Mouse (Mus musculus): ENCODE measurements around the gene Fam222b. TPM values are rescaled to one million over a fixed set of nuclear protein-coding genes. Genes with fewer than 3 reads are reported as not detected.
A peak's percentile ranks its signal among the peaks of the same experiment; 100 is the strongest.

Fam222b gene
- polyA plus RNA-seq, 1 experiment from 2014 or later: 20.5 TPM

DNA sequence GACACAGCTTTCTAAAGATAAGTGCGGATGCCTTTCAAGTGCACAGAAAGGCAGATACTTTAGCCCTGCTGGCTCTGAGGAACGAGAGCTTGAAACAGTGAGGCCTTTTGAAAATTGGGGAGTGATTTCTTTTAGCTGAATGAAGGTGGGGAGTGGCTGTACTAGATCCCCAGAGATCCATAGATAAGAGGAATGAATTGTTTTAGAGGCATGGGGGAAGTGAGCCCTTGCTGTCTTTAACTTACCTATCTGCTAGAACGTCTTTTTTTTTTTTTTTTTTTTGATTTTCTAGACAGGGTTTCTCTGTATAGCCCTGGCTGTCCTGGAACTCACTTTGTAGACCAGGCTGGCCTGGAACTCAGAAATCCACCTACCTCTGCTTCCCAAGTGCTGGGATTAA, 2.6 kb downstream of the Fam222b start:
- H3K4me2 ChIP-seq (replicated peaks): peak overlapping the region; percentile 6
- H3K4me1 ChIP-seq: peaks cover 31% of the 10 kb centered on the region
- H3K4me3 ChIP-seq: 0 out of 2 replicates have a peak overlapping the region, but pooled peaks have one; percentile 1
- no peak overlapping the region for H3K9ac ChIP-seq (replicated peaks)
- H3K27ac ChIP-seq (replicated peaks): no peak overlapping the region
- ATAC-seq (replicated peaks): no peak
- H3K9me3 ChIP-seq: no peaks in the 10 kb centered on the region
- WGBS: 38% methylated on average over 3 of the region's 3 CpGs
- no peaks in the 10 kb centered on the region for H3K36me3 ChIP-seq
- no peaks in the 10 kb centered on the region for H3K27me3 ChIP-seq

DNA sequence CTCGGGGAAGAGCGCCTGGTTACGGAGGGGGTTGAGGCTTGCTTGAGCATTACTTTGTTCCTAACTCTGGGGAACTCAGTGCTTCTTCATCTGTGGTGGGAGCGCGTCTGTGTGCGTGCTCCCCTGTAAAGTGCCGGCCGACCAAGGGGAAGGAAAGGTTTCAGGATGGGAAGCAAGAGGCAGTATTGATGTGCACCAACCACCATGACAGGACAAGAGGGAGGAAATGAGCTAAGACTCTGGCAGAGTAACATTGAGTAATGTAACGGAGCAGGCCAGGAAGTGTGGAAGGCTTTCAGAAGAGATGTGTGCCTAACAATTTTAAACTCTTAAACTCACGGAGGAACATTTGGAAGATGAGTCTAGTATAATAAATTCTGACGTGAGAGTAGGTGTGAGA, 6.3 kb downstream of the Fam222b start:
- no peak overlapping the region for H3K4me3 ChIP-seq
- peaks cover 22% of the 10 kb centered on the region for H3K4me1 ChIP-seq
- no peak for ATAC-seq (replicated peaks)
- H3K9ac ChIP-seq (replicated peaks): no peak overlapping the region
- 94% methylated on average over 11 of the region's 11 CpGs for WGBS
- H3K27me3 ChIP-seq: no peaks in the 10 kb centered on the region
- H3K36me3 ChIP-seq: no peaks in the 10 kb centered on the region
- no peak overlapping the region for H3K4me2 ChIP-seq (replicated peaks)
- H3K27ac ChIP-seq (replicated peaks): no peak overlapping the region
- no peaks in the 10 kb centered on the region for H3K9me3 ChIP-seq

DNA sequence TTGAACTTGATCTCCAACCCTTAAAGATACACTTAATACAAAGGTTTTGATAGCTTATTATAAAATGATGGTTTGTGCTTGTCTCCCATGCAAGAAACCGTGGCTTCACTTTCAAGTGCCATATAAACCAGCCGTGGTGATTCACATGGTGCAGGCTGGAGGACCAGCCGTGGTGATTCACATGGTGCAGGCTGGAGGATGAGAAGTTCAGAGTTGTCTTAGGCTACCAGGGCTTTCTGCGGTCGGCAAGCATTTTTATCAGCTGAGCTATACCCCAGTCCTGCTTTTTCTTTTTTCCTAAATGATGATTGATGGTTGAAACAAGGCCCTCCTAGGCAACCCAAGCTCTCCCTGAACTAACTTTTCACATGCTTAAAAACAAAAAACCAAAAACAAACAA, 7.7 kb downstream of the Fam222b start:
- ATAC-seq (replicated peaks): no peak
- Histone ChIP-seq H3K4me2 (replicated peaks) (no peak overlapping the region), H3K9me3 (no peaks in the 10 kb centered on the region), H3K27ac (replicated peaks) (no peak overlapping the region), H3K36me3 (peaks cover 4% of the 10 kb centered on the region; the same call in 1 of the 2 replicates), H3K9ac (replicated peaks) (no peak overlapping the region), H3K27me3 (no peaks in the 10 kb centered on the region), H3K4me3 (no peak overlapping the region), H3K4me1 (peaks cover 10% of the 10 kb centered on the region)
- WGBS: 94% methylated on average over 5 of the region's 5 CpGs

DNA sequence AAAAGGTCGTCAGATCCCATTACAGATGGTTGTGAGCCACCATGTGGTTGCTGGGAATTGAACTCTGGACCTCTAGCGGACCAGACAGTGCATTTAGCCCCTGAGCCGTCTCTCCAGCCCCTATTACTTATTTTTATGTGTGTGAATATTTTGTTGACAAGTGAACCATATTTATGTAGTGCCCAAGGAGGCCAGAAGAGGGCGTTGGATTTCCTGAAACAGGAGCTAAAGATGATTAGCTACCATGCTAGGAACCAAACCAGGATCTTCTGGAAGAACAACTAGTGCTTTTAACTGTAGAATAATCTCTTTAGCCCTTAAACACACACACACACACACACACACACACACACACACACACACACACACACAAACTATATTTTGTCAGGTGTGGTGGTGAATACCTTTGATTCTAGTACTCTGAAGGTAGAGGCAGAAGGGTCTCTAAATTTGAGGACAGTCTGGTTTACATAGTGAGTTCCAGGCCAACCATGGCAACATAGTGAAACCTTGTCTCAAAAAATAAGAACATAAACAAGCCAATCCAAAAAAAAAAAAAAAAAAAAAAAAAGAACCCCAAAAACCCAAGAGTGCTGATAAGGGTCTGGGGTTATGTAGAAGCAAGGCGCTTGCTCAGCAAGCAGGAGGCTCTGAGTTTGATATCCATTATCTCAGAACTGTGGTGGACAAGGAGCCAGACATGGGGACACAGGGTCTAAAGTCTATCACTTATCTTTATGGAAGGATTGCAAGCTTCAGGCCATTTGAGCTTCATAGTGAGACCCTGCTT, 8.7 kb downstream of the Fam222b start:
- 71% methylated on average over 5 of the region's 5 CpGs for WGBS
- no peak overlapping the region for H3K4me2 ChIP-seq (replicated peaks)
- H3K4me3 ChIP-seq: no peak overlapping the region
- H3K9ac ChIP-seq (replicated peaks): no peak overlapping the region
- no peak for ATAC-seq (replicated peaks)
- H3K9me3 ChIP-seq: no peaks in the 10 kb centered on the region
- no peaks in the 10 kb centered on the region for H3K27me3 ChIP-seq
- peaks cover 2% of the 10 kb centered on the region; the same call in 1 of the 2 replicates for H3K4me1 ChIP-seq
- H3K27ac ChIP-seq (replicated peaks): no peak overlapping the region
- peaks cover 4% of the 10 kb centered on the region; the same call in 1 of the 2 replicates for H3K36me3 ChIP-seq

DNA sequence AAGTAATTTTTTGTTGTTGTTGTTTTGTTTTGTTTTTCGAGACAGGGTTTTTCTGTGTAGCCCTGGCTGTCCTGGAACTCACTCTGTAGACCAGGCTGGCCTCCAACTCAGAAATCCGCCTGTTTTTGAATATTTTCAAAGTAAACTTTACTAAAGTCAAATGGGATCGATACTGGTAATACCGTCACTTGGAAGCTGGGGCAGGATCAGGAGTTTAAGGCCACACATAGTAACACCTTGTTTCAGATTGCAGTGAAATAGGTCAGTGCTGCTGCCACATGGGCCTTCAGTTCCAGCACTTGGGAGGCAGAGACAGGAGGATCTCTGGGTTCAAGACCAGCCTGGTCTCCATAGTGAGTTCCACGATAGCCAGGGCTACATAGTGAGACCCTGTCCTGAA, 10.0 kb downstream of the Fam222b start:
- Histone ChIP-seq H3K27me3 (no peaks in the 10 kb centered on the region), H3K4me3 (no peak overlapping the region), H3K9me3 (no peaks in the 10 kb centered on the region), H3K27ac (replicated peaks) (no peak overlapping the region), H3K4me1 (no peaks in the 10 kb centered on the region), H3K4me2 (replicated peaks) (no peak overlapping the region), H3K9ac (replicated peaks) (no peak overlapping the region), H3K36me3 (peaks cover 4% of the 10 kb centered on the region; the same call in 1 of the 2 replicates)
- 93% methylated on average over 5 of the region's 5 CpGs for WGBS
- no peak for ATAC-seq (replicated peaks)

DNA sequence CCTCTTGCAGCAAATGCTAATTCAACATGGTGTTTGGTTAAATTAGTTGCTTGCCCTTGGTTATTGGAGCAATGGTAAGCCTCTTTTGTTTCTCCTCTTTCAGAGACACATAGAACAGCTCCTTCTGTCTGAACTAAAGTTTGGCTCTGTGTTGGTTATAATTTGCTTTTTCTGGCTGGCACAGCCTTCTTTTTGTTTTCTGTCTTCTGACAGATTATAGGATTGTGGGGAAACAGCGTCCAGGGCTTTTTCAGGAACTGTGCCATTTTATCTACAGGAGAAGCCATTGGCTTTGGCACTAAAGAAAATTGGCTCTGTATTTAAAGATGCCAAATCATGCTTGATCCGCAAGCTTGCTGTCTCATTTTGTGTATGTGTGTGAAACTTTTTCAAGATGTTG, 19.2 kb downstream of the Fam222b start:
- peak; percentile 24; the same call in 1 of the 2 replicates for ATAC-seq (replicated peaks)
- Histone ChIP-seq H3K9me3 (no peaks in the 10 kb centered on the region), H3K36me3 (no peaks in the 10 kb centered on the region), H3K4me2 (replicated peaks) (0 out of 2 replicates have a peak overlapping the region, but pooled peaks have one; percentile 76), H3K27ac (replicated peaks) (peak overlapping the region; percentile 90), H3K27me3 (no peaks in the 10 kb centered on the region), H3K9ac (replicated peaks) (no peak overlapping the region), H3K4me1 (peaks cover 51% of the 10 kb centered on the region), H3K4me3 (no peak overlapping the region; the same call in 1 of the 2 replicates)
- WGBS: 15% methylated on average over 2 of the region's 2 CpGs

DNA sequence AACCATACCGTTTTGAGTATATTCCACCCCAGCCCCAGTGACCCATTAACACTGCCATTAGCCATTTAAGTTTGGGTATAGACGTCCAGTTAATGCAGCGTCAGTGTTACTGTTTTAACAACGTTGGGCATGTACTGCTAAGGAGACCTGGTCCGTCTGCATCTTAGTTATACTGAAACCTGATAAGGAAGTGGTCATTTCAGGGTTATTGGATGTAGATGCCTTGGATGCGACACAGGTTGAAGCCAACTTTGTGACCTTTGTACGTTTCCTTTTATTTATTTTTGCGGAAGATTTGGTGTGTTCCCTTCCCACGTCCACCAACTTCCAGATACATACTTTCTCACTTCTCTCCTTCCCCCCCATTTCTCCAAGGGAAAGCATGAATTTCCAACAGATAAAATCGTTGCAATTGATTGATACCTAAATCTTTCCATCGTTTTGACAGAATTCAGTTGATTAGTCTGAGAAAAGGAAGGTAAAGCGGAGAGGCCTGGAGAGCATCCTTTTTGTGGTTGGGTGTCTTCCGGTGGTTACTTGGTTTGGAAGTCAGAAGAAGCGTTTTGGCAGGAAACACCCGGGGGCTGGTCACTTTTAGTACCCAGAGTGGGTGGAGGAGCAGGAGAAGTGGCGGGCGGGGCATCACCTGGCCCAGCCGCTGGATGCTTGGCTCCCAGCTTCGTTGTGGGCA, 20.4 kb downstream of the Fam222b start:
- H3K4me2 ChIP-seq (replicated peaks): peak overlapping the region; percentile 76
- peak overlapping the region; percentile 82 for H3K9ac ChIP-seq (replicated peaks)
- no peaks in the 10 kb centered on the region for H3K9me3 ChIP-seq
- no peak for ATAC-seq (replicated peaks)
- H3K27me3 ChIP-seq: no peaks in the 10 kb centered on the region
- H3K4me1 ChIP-seq: peaks cover 59% of the 10 kb centered on the region
- H3K4me3 ChIP-seq: peak overlapping the region; percentile 83
- no peaks in the 10 kb centered on the region for H3K36me3 ChIP-seq
- peak overlapping the region; percentile 90 for H3K27ac ChIP-seq (replicated peaks)
- WGBS: 10% methylated on average over 19 of the region's 19 CpGs

DNA sequence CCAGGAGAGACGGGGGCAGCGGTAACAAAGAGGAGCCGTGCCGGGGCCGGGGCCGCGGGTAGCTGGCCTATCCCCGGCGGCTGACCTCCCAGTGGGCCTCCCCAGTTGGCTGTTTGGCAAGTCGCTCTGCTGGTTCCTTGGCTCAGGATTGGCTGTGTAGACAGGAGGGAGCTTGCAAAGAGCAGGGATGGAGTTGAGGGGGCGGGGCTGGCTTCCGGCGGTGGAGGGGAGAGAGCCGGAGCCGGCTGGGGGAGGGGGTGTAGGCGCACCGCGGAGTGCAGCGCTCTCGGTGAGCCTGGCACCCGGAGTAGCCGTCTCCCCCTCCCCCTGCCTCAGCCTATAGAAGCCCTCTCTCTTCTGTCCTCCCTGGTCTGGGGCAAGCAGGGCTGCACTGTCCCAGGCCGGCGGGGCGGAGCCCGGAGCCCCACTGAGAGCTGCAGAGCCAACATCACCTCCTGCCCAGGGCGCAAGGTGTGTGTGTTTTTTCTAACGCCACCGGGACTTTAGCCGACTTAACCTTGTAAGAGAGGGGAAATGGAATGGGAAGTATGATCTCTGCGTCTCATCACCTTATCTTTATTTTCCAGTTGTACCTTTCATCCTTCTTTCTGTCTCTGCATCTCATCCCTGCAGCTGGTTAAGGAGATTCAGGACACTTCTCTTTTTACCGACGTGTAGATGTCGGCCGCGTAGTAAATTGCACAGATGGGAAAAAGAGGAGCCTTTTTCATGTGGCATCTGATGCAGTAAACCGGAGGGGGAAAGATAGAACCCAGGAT, 21.1 kb downstream of the Fam222b start:
- peak overlapping the region; percentile 83 for H3K4me3 ChIP-seq
- H3K4me1 ChIP-seq: peaks cover 59% of the 10 kb centered on the region
- H3K36me3 ChIP-seq: no peaks in the 10 kb centered on the region
- WGBS: under 1% methylated on average over 30 of the region's 37 CpGs
- peak; percentile 99 for ATAC-seq (replicated peaks)
- H3K27me3 ChIP-seq: no peaks in the 10 kb centered on the region
- H3K4me2 ChIP-seq (replicated peaks): peak overlapping the region; percentile 76
- H3K27ac ChIP-seq (replicated peaks): peak overlapping the region; percentile 90
- H3K9me3 ChIP-seq: no peaks in the 10 kb centered on the region
- peak overlapping the region; percentile 82 for H3K9ac ChIP-seq (replicated peaks)

DNA sequence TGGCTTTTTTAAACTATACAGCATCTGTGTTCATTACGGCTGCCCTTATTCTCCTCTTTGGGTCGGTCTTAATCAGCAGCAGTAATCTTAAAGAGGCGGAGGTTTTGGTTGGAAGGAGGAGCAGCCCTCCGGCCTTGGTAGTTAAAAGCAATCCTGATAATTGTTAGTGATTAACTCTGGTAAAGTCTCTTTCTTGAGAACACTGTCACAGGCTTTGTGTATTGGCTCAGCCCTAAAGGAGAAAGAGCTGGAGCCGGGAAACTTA, 21.6 kb downstream of the Fam222b start:
- Histone ChIP-seq H3K27me3 (no peaks in the 10 kb centered on the region), H3K4me3 (peak overlapping the region; percentile 83), H3K9me3 (no peaks in the 10 kb centered on the region), H3K4me1 (peaks cover 64% of the 10 kb centered on the region), H3K27ac (replicated peaks) (peak overlapping the region; percentile 90), H3K36me3 (no peaks in the 10 kb centered on the region), H3K9ac (replicated peaks) (peak overlapping the region; percentile 82), H3K4me2 (replicated peaks) (peak overlapping the region; percentile 76)
- WGBS: 4% methylated on average over 5 of the region's 5 CpGs
- no peak for ATAC-seq (replicated peaks)

DNA sequence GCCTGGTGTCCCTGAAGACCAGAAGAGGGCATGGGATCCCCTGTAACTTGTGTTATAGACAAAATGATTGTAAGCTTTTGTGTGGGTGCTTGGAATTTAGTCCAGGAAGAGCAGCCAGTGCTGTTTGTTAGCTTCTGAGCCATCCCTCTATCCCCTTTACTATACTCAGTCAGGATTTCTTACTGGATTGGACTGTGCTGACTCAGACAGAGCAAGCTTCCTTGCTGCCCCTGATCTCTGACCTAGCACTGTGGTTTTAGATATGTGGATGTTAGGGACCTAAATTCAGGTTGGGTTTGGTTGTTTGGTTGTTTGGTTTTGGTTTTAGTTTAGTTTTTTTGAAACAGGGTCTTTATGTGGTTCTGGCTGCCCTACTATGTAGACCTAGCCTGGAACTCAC, 24.0 kb downstream of the Fam222b start:
- no peaks in the 10 kb centered on the region for H3K9me3 ChIP-seq
- H3K27ac ChIP-seq (replicated peaks): no peak overlapping the region
- no peak for ATAC-seq (replicated peaks)
- no peak overlapping the region for H3K4me3 ChIP-seq
- no peaks in the 10 kb centered on the region for H3K27me3 ChIP-seq
- peaks cover 57% of the 10 kb centered on the region for H3K4me1 ChIP-seq
- no peaks in the 10 kb centered on the region for H3K36me3 ChIP-seq
- no peak overlapping the region for H3K9ac ChIP-seq (replicated peaks)
- H3K4me2 ChIP-seq (replicated peaks): no peak overlapping the region

DNA sequence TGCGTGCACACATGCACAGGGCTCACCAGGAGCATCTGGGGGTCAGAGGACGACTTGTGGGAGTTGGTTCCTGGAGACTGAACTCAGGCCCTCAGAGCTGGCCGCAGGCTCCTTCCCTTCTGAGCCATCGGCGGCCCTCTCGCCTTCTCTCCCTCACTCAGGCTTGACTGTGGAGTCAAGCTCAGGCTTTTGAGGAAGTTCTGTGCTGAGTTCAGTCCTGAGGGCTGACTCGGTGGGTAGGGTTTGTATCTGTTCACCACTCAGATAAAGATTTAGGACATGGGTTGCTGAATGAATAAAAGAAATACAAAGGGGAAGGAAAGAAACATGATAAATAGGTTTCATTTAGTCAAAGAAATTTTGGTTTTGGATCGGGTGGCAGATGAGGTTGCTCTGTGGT, 25.4 kb downstream of the Fam222b start:
- H3K4me3 ChIP-seq: no peak overlapping the region
- H3K9me3 ChIP-seq: no peaks in the 10 kb centered on the region
- H3K4me2 ChIP-seq (replicated peaks): no peak overlapping the region
- no peaks in the 10 kb centered on the region for H3K27me3 ChIP-seq
- H3K36me3 ChIP-seq: no peaks in the 10 kb centered on the region
- WGBS: 88% methylated on average over 8 of the region's 8 CpGs
- no peak overlapping the region for H3K9ac ChIP-seq (replicated peaks)
- ATAC-seq (replicated peaks): no peak
- no peak overlapping the region for H3K27ac ChIP-seq (replicated peaks)
- peaks cover 43% of the 10 kb centered on the region for H3K4me1 ChIP-seq

DNA sequence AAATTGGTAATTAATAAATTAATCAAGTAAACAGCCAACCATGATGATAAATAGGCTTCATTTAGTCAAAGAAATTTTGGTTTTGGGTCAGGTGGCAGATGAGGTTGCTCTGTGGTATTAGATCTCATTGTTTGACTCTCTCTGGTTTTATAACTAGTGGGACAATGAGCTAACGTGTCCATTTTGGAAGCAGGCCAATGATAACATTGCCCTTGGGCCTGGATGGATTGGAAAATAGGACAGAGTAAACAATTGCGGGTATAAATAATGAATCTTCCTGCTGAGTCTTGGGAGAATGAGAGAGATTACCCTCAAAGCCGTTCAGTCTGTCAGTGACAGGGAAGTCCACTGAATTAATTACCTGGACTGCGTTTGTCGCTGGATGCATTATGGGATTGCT, 26.7 kb downstream of the Fam222b start:
- WGBS: 46% methylated on average over 5 of the region's 5 CpGs
- Histone ChIP-seq H3K4me1 (peaks cover 38% of the 10 kb centered on the region), H3K4me2 (replicated peaks) (no peak overlapping the region), H3K4me3 (no peak overlapping the region), H3K9ac (replicated peaks) (no peak overlapping the region), H3K36me3 (no peaks in the 10 kb centered on the region), H3K27ac (replicated peaks) (no peak overlapping the region), H3K9me3 (no peaks in the 10 kb centered on the region), H3K27me3 (no peaks in the 10 kb centered on the region)
- ATAC-seq (replicated peaks): no peak
